Mouse (Mus musculus) subcutaneous adipose tissue, adult 2 months (tissue): ENCODE results near the gene Defb7. TPM values are rescaled to one million over a fixed set of nuclear protein-coding genes. Genes with fewer than 3 reads are reported as not detected.

Experiments
- polyA plus RNA-seq: library from polyadenylated mRNA; depleted of rRNA; stranded (reverse); fragments of >200 nt; gene quantifications from 2 replicates; pipeline ENCODE4 v1.2.3, GENCODE M21; 2012; ENCODE audit warnings: low replicate concordance; rRNA removed

Defb7 gene
- polyA plus RNA-seq = not detected in 2 replicates

GRCm38 (mm10) chr8:19494797-19495196 lies at the start of gene Defb7:
Gene Defb7, plus strand, starts transcription at chr8:19495097.

Other genes starting within 250 kb of the Defb7 start
- gene Defb5, start 247.5 kb upstream of the Defb7 start, polyA plus RNA-seq = not detected in 2 replicates
- not detected in 2 replicates for gene Defb3, start 201.7 kb upstream of the Defb7 start, polyA plus RNA-seq
- not detected in 2 replicates for gene Defb8, start 47.5 kb upstream of the Defb7 start, polyA plus RNA-seq
- gene 4930467E23Rik, start 234.5 kb downstream of the Defb7 start, polyA plus RNA-seq = not detected in 2 replicates